Mouse (Mus musculus) CH12.LX (cell line): ENCODE measurements around the gene Dars. TPM values are rescaled to one million over a fixed set of nuclear protein-coding genes. Genes with fewer than 3 reads are reported as not detected.

Experiments used
- DNase-seq: peaks from one replicate; pipeline ENCODE4 v3.0.0-alpha.2; 2013; ENCODE audit errors: extremely low read depth
- H3K27ac ChIP-seq: 2 replicates; pipeline ENCODE4 v1.5.1; 2012; ENCODE audit warnings: low read depth, mild to moderate bottlenecking, control low read depth, moderate library complexity; ENCODE audit not compliant: insufficient read depth
- H3K27me3 ChIP-seq: replicated peaks from 2 replicates; pipeline ENCODE3; 2012; ENCODE audit warnings: inconsistent platforms
- H3K36me3 ChIP-seq, 2 experiments: replicated peaks in 1 of 2; 2 replicates each; pipeline versions ENCODE3 to v1.6.1; 2012; ENCODE audit warnings: inconsistent platforms in 1 of 2, low read length in 1 of 2, mild to moderate bottlenecking in 1 of 2, mixed read lengths in 1 of 2, moderate library complexity in 1 of 2; ENCODE audit not compliant: control insufficient read depth in 1 of 2, insufficient read depth in 1 of 2
- H3K4me1 ChIP-seq, 2 experiments: 2 replicates each; pipeline ENCODE4 v1.6.1; 2012; ENCODE audit warnings: inconsistent platforms in 1 of 2, moderate library complexity in 1 of 2; ENCODE audit not compliant: insufficient read depth in 2 of 2, control insufficient read depth in 1 of 2
- H3K4me2 ChIP-seq: 2 replicates; pipeline ENCODE4 v1.6.1; 2012; ENCODE audit warnings: low read depth, mild to moderate bottlenecking, control low read depth; ENCODE audit not compliant: poor library complexity, insufficient read depth, severe bottlenecking
- H3K4me3 ChIP-seq, 3 experiments: fragments of 150-350 bp in 1 of 3; sonication (generic) in 1 of 3; replicated peaks in 1 of 3; 2 replicates each; pipeline versions ENCODE3 to v1.5.1; 2011 to 2012; ENCODE audit warnings: low read depth in 2 of 3, low read length in 2 of 3, mild to moderate bottlenecking in 2 of 3, moderate library complexity in 2 of 3, control low read depth in 1 of 3, improper control_type of control experiment in 1 of 3, inconsistent platforms in 1 of 3, mixed read lengths in 1 of 3; ENCODE audit not compliant: poor library complexity in 1 of 3
- H3K79me2 ChIP-seq: replicated peaks from 2 replicates; pipeline ENCODE4 v1.6.1; 2012; ENCODE audit warnings: mild to moderate bottlenecking, moderate library complexity; ENCODE audit not compliant: control insufficient read depth, poor library complexity, insufficient read depth, severe bottlenecking; ENCODE audit errors: extremely low read depth
- H3K9ac ChIP-seq: 2 replicates; pipeline ENCODE4 v1.6.1; 2012; ENCODE audit warnings: low read depth, mild to moderate bottlenecking, control low read depth, moderate library complexity; ENCODE audit not compliant: insufficient read depth
- H3K9me3 ChIP-seq: replicated peaks from 2 replicates; pipeline ENCODE3; 2012; ENCODE audit warnings: low read length, inconsistent platforms, mixed read lengths
- BHLHE40 ChIP-seq: IDR thresholded peaks from 2 replicates; pipeline ENCODE4 v1.6.1; 2011; ENCODE audit warnings: mild to moderate bottlenecking, low read depth, low read length, improper control_type of control experiment
- CHD1 ChIP-seq: IDR thresholded peaks from 2 replicates; pipeline ENCODE4 v1.6.1; 2012; ENCODE audit warnings: low read depth, low read length, improper control_type of control experiment, inconsistent platforms
- E2F4 ChIP-seq: IDR thresholded peaks from 2 replicates; pipeline ENCODE4 v1.6.1; 2011; ENCODE audit warnings: low read depth, low read length, improper control_type of control experiment; ENCODE audit not compliant: insufficient replicate concordance
- ELF1 ChIP-seq: IDR thresholded peaks from 2 replicates; pipeline ENCODE4 v1.6.1; 2014; ENCODE audit warnings: low read depth, mild to moderate bottlenecking, inconsistent platforms, low read length, improper control_type of control experiment
- EP300 ChIP-seq: IDR thresholded peaks from 2 replicates; pipeline ENCODE4 v1.6.1; 2011; ENCODE audit warnings: low read length, improper control_type of control experiment
- ETS1 ChIP-seq: conservative IDR thresholded peaks from 2 replicates; pipeline ENCODE4 v1.6.1; 2012; ENCODE audit warnings: low read depth, mild to moderate bottlenecking, inconsistent platforms, low read length, improper control_type of control experiment, moderate library complexity
- IRF4 ChIP-seq: IDR thresholded peaks from 2 replicates; pipeline ENCODE4 v1.6.1; 2014; ENCODE audit warnings: low read depth, mild to moderate bottlenecking, inconsistent platforms, low read length, improper control_type of control experiment
- JUND ChIP-seq: conservative IDR thresholded peaks from 2 replicates; pipeline ENCODE4 v1.6.1; 2011; ENCODE audit warnings: low read depth, low read length, improper control_type of control experiment
- MAZ ChIP-seq: IDR thresholded peaks from 2 replicates; pipeline ENCODE4 v1.6.1; 2012; ENCODE audit warnings: low read depth, mild to moderate bottlenecking, inconsistent platforms, low read length, improper control_type of control experiment, moderate library complexity
- MXI1 ChIP-seq: IDR thresholded peaks from 2 replicates; pipeline ENCODE4 v1.6.1; 2011; ENCODE audit warnings: mild to moderate bottlenecking, low read depth, low read length, improper control_type of control experiment
- NELFE ChIP-seq: IDR thresholded peaks from 2 replicates; pipeline ENCODE4 v1.6.1; 2011; ENCODE audit warnings: low read depth, low read length, improper control_type of control experiment
- PAX5 ChIP-seq: IDR thresholded peaks from 2 replicates; pipeline ENCODE4 v1.6.1; 2012; ENCODE audit warnings: low read length, inconsistent platforms, mixed read lengths
- POLR2A ChIP-seq: IDR thresholded peaks from 2 replicates; pipeline ENCODE4 v1.6.1; 2011; ENCODE audit warnings: low read depth, mild to moderate bottlenecking, improper control_type of control experiment, low read length
- POLR2AphosphoS2 ChIP-seq: IDR thresholded peaks from 2 replicates; pipeline ENCODE4 v1.6.1; 2011; ENCODE audit warnings: low read depth, low read length, improper control_type of control experiment
- SIN3A ChIP-seq: IDR thresholded peaks from 2 replicates; pipeline ENCODE4 v1.6.1; 2012; ENCODE audit warnings: low read length, improper control_type of control experiment, inconsistent platforms
- SMC3 ChIP-seq: IDR thresholded peaks from 2 replicates; pipeline ENCODE4 v1.6.1; 2011; ENCODE audit warnings: low read depth, low read length, improper control_type of control experiment
- TCF12 ChIP-seq: IDR thresholded peaks from 2 replicates; pipeline ENCODE4 v1.6.1; 2014; ENCODE audit warnings: low read depth, mild to moderate bottlenecking, inconsistent platforms, low read length, improper control_type of control experiment
- USF2 ChIP-seq: conservative IDR thresholded peaks from 2 replicates; pipeline ENCODE4 v1.6.1; 2011; ENCODE audit warnings: low read depth, low read length, improper control_type of control experiment
- ZC3H11A ChIP-seq: IDR thresholded peaks from 2 replicates; pipeline ENCODE4 v1.6.1; 2012; ENCODE audit warnings: low read depth, mild to moderate bottlenecking, inconsistent platforms, low read length, improper control_type of control experiment
- ZKSCAN1 ChIP-seq: IDR thresholded peaks from 2 replicates; pipeline ENCODE4 v1.6.1; 2012; ENCODE audit warnings: low read depth, inconsistent platforms, low read length, improper control_type of control experiment, borderline replicate concordance
- dilution Hi-C: fragments of 300-500 bp; cut with MboI; formaldehyde crosslinking; loops from 2 replicates; pipeline ENCODE4 v1.14.3; 2020; ENCODE audit warnings: low sequenced_read_pairs; ENCODE audit not compliant: extremely low pct_unique_long_range_greater_than_20kb, extremely low pct_ligation_motif_present
- in situ Hi-C: fragments of 300-500 bp; cut with MboI; formaldehyde crosslinking; loops from 3 replicates; pipeline ENCODE4 v1.14.3; 2019; ENCODE audit warnings: low sequenced_read_pairs, low pct_ligation_motif_present, low pct_unique_long_range_greater_than_20kb, mixed read lengths
- polyA plus RNA-seq: library from polyadenylated mRNA; unstranded; fragments of >175 nt; gene quantifications from 2 replicates; pipeline ENCODE4 v1.2.1, GENCODE M21; 2012; ENCODE audit warnings: low read depth; ENCODE audit not compliant: insufficient read length
- total RNA-seq, 2 experiments: library from RNA; depleted of rRNA; stranded (reverse); fragments of 300-350 nt in 1 of 2; fragments of >200 nt in 1 of 2; gene quantifications; 2 replicates each; pipeline ENCODE4 v1.2.3; 2012 to 2014

Dars gene
- total and polyA plus RNA-seq, 3 experiments: 177 to 339 (median 190) TPM

- in situ Hi-C loops (no loop called here), dilution Hi-C loops (no loop called here)
- no peak for TF ChIP-seq USF2
- no peak for TF ChIP-seq ZC3H11A
- no peak for TF ChIP-seq SMC3
- DNase-seq: no peak
- Histone ChIP-seq H3K4me3 (no peak overlapping the region), H3K27ac (no peak overlapping the region), H3K36me3 (no peaks in the 10 kb centered on the region), H3K9me3 (no peaks in the 10 kb centered on the region), H3K4me1 (peaks cover 3 to 6% of the 10 kb centered on the region in 2 experiments; a peak in 2 of 4 replicates), H3K9ac (no peak overlapping the region), H3K4me2 (no peak overlapping the region), H3K27me3 (no peaks in the 10 kb centered on the region), H3K79me2 (no peaks in the 10 kb centered on the region)
Measured at GRCm38 (mm10) chr1:128452210-128452609, 35.0 kb upstream of the Dars start.

- Histone ChIP-seq H3K4me1 (peaks cover 5 to 15% of the 10 kb centered on the region in 2 experiments; a peak in 2 of 4 replicates), H3K27ac (no peak overlapping the region), H3K27me3 (no peaks in the 10 kb centered on the region), H3K4me2 (no peak overlapping the region), H3K4me3 (no peak overlapping the region), H3K9ac (no peak overlapping the region), H3K79me2 (no peaks in the 10 kb centered on the region), H3K9me3 (no peaks in the 10 kb centered on the region), H3K36me3 (no peaks in the 10 kb centered on the region)
- TF ChIP-seq MXI1: no peak
- no peak for TF ChIP-seq POLR2AphosphoS2
- no peak for TF ChIP-seq PAX5
- no peak for TF ChIP-seq ZC3H11A
- no peak for TF ChIP-seq JUND
- TF ChIP-seq USF2: no peak
- TF ChIP-seq NELFE: no peak
- no peak for TF ChIP-seq ETS1
- no peak for TF ChIP-seq ZKSCAN1
- TF ChIP-seq E2F4: no peak
- TF ChIP-seq POLR2A: no peak
- TF ChIP-seq EP300: no peak
- TF ChIP-seq IRF4: no peak
- TF ChIP-seq BHLHE40: no peak
- TF ChIP-seq TCF12: no peak
- TF ChIP-seq SIN3A: no peak
- TF ChIP-seq MAZ: no peak
- TF ChIP-seq CHD1: no peak
- no peak for TF ChIP-seq ELF1
- DNase-seq: no peak
- dilution Hi-C loops: no loop called here
- in situ Hi-C loops: no loop called here
Measured at GRCm38 (mm10) chr1:128451183-128451582, 34.0 kb upstream of the Dars start.
